Mouse (Mus musculus) MEL (cell line): ENCODE results near the gene Ccdc185.

Experiments
- CHD1 ChIP-seq: IDR thresholded peaks from 2 replicates; pipeline ENCODE4 v1.6.1; 2012; ENCODE audit warnings: low read depth, mild to moderate bottlenecking, inconsistent platforms, low read length, improper control_type of control experiment
- CHD2 ChIP-seq: IDR thresholded peaks from 2 replicates; pipeline ENCODE4 v1.6.1; 2011; ENCODE audit warnings: low read length, improper control_type of control experiment
- CTCF ChIP-seq, 3 experiments: IDR thresholded peaks in 2 of 3; conservative IDR thresholded peaks in 1 of 3; 2 replicates each; pipeline ENCODE4 v1.5.1; 2011 to 2012; ENCODE audit warnings: low read length in 3 of 3, low read depth in 2 of 3, mild to moderate bottlenecking in 2 of 3, improper control_type of control experiment in 1 of 3, inconsistent platforms in 1 of 3, mixed read lengths in 1 of 3, moderate library complexity in 1 of 3; ENCODE audit not compliant: control insufficient read depth in 1 of 3, insufficient read depth in 1 of 3, poor library complexity in 1 of 3, severe bottlenecking in 1 of 3
- GATA1 ChIP-seq: IDR thresholded peaks from 2 replicates; pipeline ENCODE4 v1.6.1; 2011; ENCODE audit warnings: low read depth, low read length, improper control_type of control experiment
- MAX ChIP-seq: IDR thresholded peaks from 2 replicates; pipeline ENCODE4 v1.6.1; 2011; ENCODE audit warnings: low read length, improper control_type of control experiment
- POLR2A ChIP-seq, 2 experiments: IDR thresholded peaks; 2 replicates each; pipeline ENCODE4 v1.6.1; 2011 to 2012; ENCODE audit warnings: low read length in 2 of 2, mild to moderate bottlenecking in 2 of 2, control low read depth in 1 of 2, improper control_type of control experiment in 1 of 2, low read depth in 1 of 2, moderate library complexity in 1 of 2; ENCODE audit not compliant: control insufficient read depth in 1 of 2, insufficient read depth in 1 of 2, poor library complexity in 1 of 2
- USF1 ChIP-seq: IDR thresholded peaks from 2 replicates; pipeline ENCODE4 v1.6.1; 2014; ENCODE audit warnings: low read depth, mild to moderate bottlenecking, inconsistent platforms, low read length, improper control_type of control experiment, moderate library complexity

DNA sequence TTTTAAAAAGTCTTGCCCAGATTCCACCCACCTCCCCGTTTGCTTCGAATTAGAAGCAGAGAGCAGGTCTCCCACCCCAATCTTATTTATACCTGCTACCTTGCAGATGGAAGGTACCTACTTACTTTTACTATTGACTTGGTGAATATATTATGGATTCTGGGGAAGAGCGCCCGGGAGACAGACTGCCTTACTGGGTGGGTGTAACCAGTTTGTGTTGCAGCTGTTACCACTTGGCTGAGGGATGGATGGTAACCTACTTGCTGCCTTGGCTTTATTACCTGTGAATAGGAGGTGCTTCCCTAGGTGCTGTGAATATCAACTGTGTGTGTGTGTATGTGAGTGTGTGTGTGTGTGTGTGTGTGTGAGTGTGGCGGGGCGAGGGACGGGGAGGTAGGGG lies 26.6 kb upstream of the Ccdc185 start:
- TF ChIP-seq CTCF (IDR thresholded peaks at IDR 0.05 in 2 of 3, conservative IDR thresholded peaks at IDR 0.05 in 1 of 3; ENCODE audit: control insufficient read depth in 1 of 3, insufficient read depth in 1 of 3, low read depth in 2 of 3, low read length in 3 of 3, poor library complexity in 1 of 3, severe bottlenecking in 1 of 3) (no peak), MAX (no peak), CHD1 (no peak), GATA1 (no peak), USF1 (no peak), CHD2 (no peak), POLR2A (IDR thresholded peaks at IDR 0.05; ENCODE audit: control insufficient read depth in 1 of 2, insufficient read depth in 1 of 2, low read depth in 1 of 2, low read length in 2 of 2, poor library complexity in 1 of 2) (no peak)
